In the genomic region with DNA sequence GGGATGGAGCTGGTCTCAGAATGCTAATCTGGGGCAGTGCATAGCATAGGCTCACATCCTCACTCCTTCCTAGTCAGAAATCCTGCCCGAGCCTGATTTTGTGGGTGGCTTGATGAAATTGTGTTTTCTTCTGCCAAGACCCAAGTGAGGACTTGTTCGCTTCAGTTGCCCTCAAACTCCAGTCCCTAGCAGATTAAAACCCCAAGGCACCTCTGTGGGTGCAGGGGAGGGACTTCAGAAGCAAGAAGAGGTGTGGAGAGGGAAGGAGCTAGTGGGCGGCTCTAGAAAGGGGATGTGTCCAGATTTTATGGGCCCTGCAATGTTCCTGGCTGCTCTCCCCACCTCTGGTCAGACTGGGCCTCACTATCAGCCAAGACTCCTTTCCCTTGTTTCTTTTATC, we compare ENCODE assay signal across 12 mouse cellular contexts.
"Had no signal": no experiment of that assay in that cellular context is flagged by ENCODE, and none has a peak within 500 bp of the region (broad histone marks: within the 10 kb centered on the region; RNA-seq: fewer than 3 reads in every experiment).

No protein-coding gene starts in this region.

- DNase-seq: layer of hippocampus, postnatal 36 days; right cerebral cortex, adult 18-20 months; right cerebral cortex, postnatal 14 days; thymus, adult 2 months; thymus, postnatal 14 days; thymus, postnatal 4 days had no signal

- H3K4me1 ChIP-seq: liver, embryonic 15.5 days had no signal

- H3K9ac ChIP-seq: liver, embryonic 12.5 days; liver, embryonic 15.5 days; lung, embryonic 15.5 days; stomach, embryonic 15.5 days had no signal

- H3K27ac ChIP-seq: liver, embryonic 12.5 days; liver, embryonic 15.5 days; lung, embryonic 15.5 days; midbrain, embryonic 10.5 days had no signal

- H3K9me3 ChIP-seq: liver, embryonic 12.5 days; liver, embryonic 15.5 days; lung, embryonic 15.5 days; megakaryocyte, embryonic 14.5 days; midbrain, embryonic 10.5 days; stomach, embryonic 15.5 days had no signal

- H3K4me3 ChIP-seq: liver, embryonic 12.5 days; liver, embryonic 15.5 days; lung, embryonic 15.5 days; megakaryocyte, embryonic 14.5 days; midbrain, embryonic 10.5 days; stomach, embryonic 15.5 days had no signal

- H3K27me3 ChIP-seq: liver, embryonic 15.5 days; lung, embryonic 15.5 days; stomach, embryonic 15.5 days had no signal

- ATAC-seq: liver, embryonic 12.5 days had no signal

- H3K4me2 ChIP-seq: liver, embryonic 12.5 days; liver, embryonic 15.5 days; lung, embryonic 15.5 days; stomach, embryonic 15.5 days had no signal

- H3K36me3 ChIP-seq: liver, embryonic 12.5 days; liver, embryonic 15.5 days; stomach, embryonic 15.5 days had no signal
